Mouse (Mus musculus): ENCODE results near the gene Slc16a10. TPM values are rescaled to one million over a fixed set of nuclear protein-coding genes. Genes with fewer than 3 reads are reported as not detected.
A peak's percentile ranks its signal among the peaks of the same experiment; 100 is the strongest.

Slc16a10 gene
- polyA plus RNA-seq, 1 experiment, result 57.2 TPM

- no peak for TF ChIP-seq POLR2A (IDR thresholded peaks at IDR 0.05; ENCODE audit: low read depth, low read length)
- TF ChIP-seq CTCF (conservative IDR thresholded peaks at IDR 0.05; ENCODE audit: insufficient read depth, insufficient read length, low read depth, low read length), result no peak
- H3K4me1 ChIP-seq (ENCODE audit: control insufficient read depth, insufficient read depth, low read length), result 0 out of 2 replicates have a peak, but pooled peaks cover 2% of the 10 kb centered on the region
Observed at GRCm38 (mm10) chr10:40032897-40033296, 109.2 kb downstream of the Slc16a10 start.

GRCm38 (mm10) chr10:40030716-40031115, 111.3 kb downstream of the Slc16a10 start:
- Histone ChIP-seq H3K36me3 (ENCODE audit: control insufficient read depth, insufficient read depth, low read length) (no peaks in the 10 kb centered on the region), H3K27me3 (replicated peaks; ENCODE audit: control insufficient read depth, insufficient read depth, low read length) (no peaks in the 10 kb centered on the region), H3K4me1 (ENCODE audit: control insufficient read depth, insufficient read depth, low read length) (0 out of 2 replicates have a peak, but pooled peaks cover 2% of the 10 kb centered on the region), H3K4me3 (ENCODE audit: insufficient read depth, low read depth, low read length) (no peak overlapping the region), H3K27ac (ENCODE audit: insufficient read depth, low read depth, low read length) (no peak overlapping the region)
- no peak for TF ChIP-seq CTCF (conservative IDR thresholded peaks at IDR 0.05; ENCODE audit: insufficient read depth, insufficient read length, low read depth, low read length)
- TF ChIP-seq POLR2A (IDR thresholded peaks at IDR 0.05; ENCODE audit: low read depth, low read length), result no peak
- DNase-seq, result no peak
- WGBS, result 84% methylated on average over 6 of the region's 6 CpGs

More at GRCm38 (mm10) chr10:40032897-40033296, 109.2 kb downstream of the Slc16a10 start:
- 54% methylated on average over 2 of the region's 2 CpGs for WGBS
- Histone ChIP-seq H3K27ac (ENCODE audit: insufficient read depth, low read depth, low read length) (no peak overlapping the region), H3K36me3 (ENCODE audit: control insufficient read depth, insufficient read depth, low read length) (no peaks in the 10 kb centered on the region), H3K4me3 (ENCODE audit: insufficient read depth, low read depth, low read length) (no peak overlapping the region), H3K27me3 (replicated peaks; ENCODE audit: control insufficient read depth, insufficient read depth, low read length) (no peaks in the 10 kb centered on the region)
- no peak for DNase-seq

GRCm38 (mm10) chr10:40029610-40030009, 112.4 kb downstream of the Slc16a10 start:
- H3K4me3 ChIP-seq (ENCODE audit: insufficient read depth, low read depth, low read length), result no peak overlapping the region
- H3K36me3 ChIP-seq (ENCODE audit: control insufficient read depth, insufficient read depth, low read length), result no peaks in the 10 kb centered on the region
- TF ChIP-seq CTCF (conservative IDR thresholded peaks at IDR 0.05; ENCODE audit: insufficient read depth, insufficient read length, low read depth, low read length) (no peak), POLR2A (IDR thresholded peaks at IDR 0.05; ENCODE audit: low read depth, low read length) (no peak)
- no peaks in the 10 kb centered on the region for H3K27me3 ChIP-seq (replicated peaks; ENCODE audit: control insufficient read depth, insufficient read depth, low read length)
- 84% methylated on average over 2 of the region's 2 CpGs for whole genome bisulfite sequencing
- no peak overlapping the region for H3K27ac ChIP-seq (ENCODE audit: insufficient read depth, low read depth, low read length)
- DNase-seq, result no peak
- H3K4me1 ChIP-seq (ENCODE audit: control insufficient read depth, insufficient read depth, low read length), result peaks cover 2% of the 10 kb centered on the region; the same call in 1 of the 2 replicates

GRCm38 (mm10) chr10:40028091-40028490, 114.0 kb downstream of the Slc16a10 start:
- Histone ChIP-seq H3K4me3 (ENCODE audit: insufficient read depth, low read depth, low read length) (no peak overlapping the region), H3K4me1 (ENCODE audit: control insufficient read depth, insufficient read depth, low read length) (peaks cover 4% of the 10 kb centered on the region; the same call in 1 of the 2 replicates), H3K36me3 (ENCODE audit: control insufficient read depth, insufficient read depth, low read length) (no peaks in the 10 kb centered on the region), H3K27me3 (replicated peaks; ENCODE audit: control insufficient read depth, insufficient read depth, low read length) (no peaks in the 10 kb centered on the region), H3K27ac (ENCODE audit: insufficient read depth, low read depth, low read length) (no peak overlapping the region)
- WGBS, result 89% methylated on average over 8 of the region's 8 CpGs
- TF ChIP-seq CTCF (conservative IDR thresholded peaks at IDR 0.05; ENCODE audit: insufficient read depth, insufficient read length, low read depth, low read length) (no peak), POLR2A (IDR thresholded peaks at IDR 0.05; ENCODE audit: low read depth, low read length) (no peak)
- DNase-seq, result no peak

GRCm38 (mm10) chr10:40026546-40026945, 115.5 kb downstream of the Slc16a10 start:
- TF ChIP-seq CTCF (conservative IDR thresholded peaks at IDR 0.05; ENCODE audit: insufficient read depth, insufficient read length, low read depth, low read length) (no peak), POLR2A (IDR thresholded peaks at IDR 0.05; ENCODE audit: low read depth, low read length) (no peak)
- no peaks in the 10 kb centered on the region for H3K36me3 ChIP-seq (ENCODE audit: control insufficient read depth, insufficient read depth, low read length)
- peaks cover 7% of the 10 kb centered on the region; the same call in 1 of the 2 replicates for H3K4me1 ChIP-seq (ENCODE audit: control insufficient read depth, insufficient read depth, low read length)
- H3K27me3 ChIP-seq (replicated peaks; ENCODE audit: control insufficient read depth, insufficient read depth, low read length), result no peaks in the 10 kb centered on the region
- WGBS, result 88% methylated on average over 5 of the region's 5 CpGs
- H3K4me3 ChIP-seq (ENCODE audit: insufficient read depth, low read depth, low read length), result no peak overlapping the region
- DNase-seq, result no peak
- H3K27ac ChIP-seq (ENCODE audit: insufficient read depth, low read depth, low read length), result no peak overlapping the region

GRCm38 (mm10) chr10:40025560-40025959, 116.5 kb downstream of the Slc16a10 start:
- no peak for DNase-seq
- no peaks in the 10 kb centered on the region for H3K27me3 ChIP-seq (replicated peaks; ENCODE audit: control insufficient read depth, insufficient read depth, low read length)
- no peaks in the 10 kb centered on the region for H3K36me3 ChIP-seq (ENCODE audit: control insufficient read depth, insufficient read depth, low read length)
- H3K4me3 ChIP-seq (ENCODE audit: insufficient read depth, low read depth, low read length), result peak overlapping the region; percentile 1; the same call in 1 of the 2 replicates
- H3K4me1 ChIP-seq (ENCODE audit: control insufficient read depth, insufficient read depth, low read length), result peaks cover 4% of the 10 kb centered on the region; the same call in 1 of the 2 replicates
- TF ChIP-seq POLR2A (IDR thresholded peaks at IDR 0.05; ENCODE audit: low read depth, low read length) (no peak), CTCF (conservative IDR thresholded peaks at IDR 0.05; ENCODE audit: insufficient read depth, insufficient read length, low read depth, low read length) (no peak)
- peak overlapping the region; percentile 3 for H3K27ac ChIP-seq (ENCODE audit: insufficient read depth, low read depth, low read length)
- 34% methylated on average over 8 of the region's 8 CpGs for WGBS

- H3K4me1 ChIP-seq (ENCODE audit: control insufficient read depth, insufficient read depth, low read length), result peaks cover 10% of the 10 kb centered on the region
- peak; percentile 98 for DNase-seq
- no peaks in the 10 kb centered on the region for H3K36me3 ChIP-seq (ENCODE audit: control insufficient read depth, insufficient read depth, low read length)
- no peaks in the 10 kb centered on the region for H3K27me3 ChIP-seq (replicated peaks; ENCODE audit: control insufficient read depth, insufficient read depth, low read length)
- peak; percentile 19; the same call in 1 of the 2 replicates for TF ChIP-seq CTCF (conservative IDR thresholded peaks at IDR 0.05; ENCODE audit: insufficient read depth, insufficient read length, low read depth, low read length)
- TF ChIP-seq POLR2A (IDR thresholded peaks at IDR 0.05; ENCODE audit: low read depth, low read length), result peak; percentile 81
- H3K4me3 ChIP-seq (ENCODE audit: insufficient read depth, low read depth, low read length), result peak within 1 kb of the TSS; percentile 66
- 2% methylated on average over 46 of the region's 46 CpGs for WGBS
- H3K27ac ChIP-seq (ENCODE audit: insufficient read depth, low read depth, low read length), result peak within 1 kb of the TSS; percentile 95
Observed at GRCm38 (mm10) chr10:40024554-40025428, 117.3 kb downstream of the Slc16a10 start, which contains the start of gene Mfsd4b1. Mfsd4b1 (minus strand) TSS chr10:40025268.

Measured in kidney, adult 2 months (tissue).